Mouse (Mus musculus) splenic B cell, adult 2 months (primary cell): ENCODE measurements at regions not wholly inside any gene's neighbourhood (a gene's known extent, or its start where the extent isn't known, plus 50 kb on each side); places are given as distances from the start of the nearest gene placed in this dataset.

Experiments used
- DNase-seq: peaks from one replicate; pipeline ENCODE4 v3.0.0-alpha.2; 2011; ENCODE audit warnings: low read depth, low spot score
- H3K27me3 ChIP-seq: 2 replicates; pipeline ENCODE4 v1.6.1; 2012; ENCODE audit warnings: mild to moderate bottlenecking, low read length, moderate library complexity, mixed read lengths; ENCODE audit not compliant: control insufficient read depth, poor library complexity, insufficient read depth, severe bottlenecking
- H3K36me3 ChIP-seq: 2 replicates; pipeline ENCODE4 v1.6.1; 2012; ENCODE audit warnings: mild to moderate bottlenecking, low read length, moderate library complexity, mixed read lengths; ENCODE audit not compliant: control insufficient read depth, poor library complexity, insufficient read depth, severe bottlenecking

DNA sequence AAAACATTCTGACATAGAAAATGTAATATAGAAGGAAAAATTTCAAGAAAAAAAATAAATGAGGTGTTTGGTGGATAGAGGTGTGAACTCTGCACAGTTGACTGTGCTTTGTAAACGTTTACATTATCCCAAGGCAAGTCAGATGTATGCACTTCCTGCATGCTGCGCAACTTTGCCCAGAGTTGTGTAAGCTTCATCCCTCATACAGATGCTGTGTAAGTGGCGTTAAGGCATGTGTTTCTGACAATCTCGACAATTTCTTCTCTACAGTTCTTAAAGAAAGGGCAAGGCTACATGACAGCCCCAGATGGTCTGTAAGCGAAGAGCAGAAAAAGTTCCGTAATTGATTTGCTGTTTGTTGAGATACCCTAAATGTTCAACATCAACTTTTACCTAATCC is 476.6 kb upstream of the Pitx2 start:
- Histone ChIP-seq H3K27me3 (no peaks in the 10 kb centered on the region), H3K36me3 (no peaks in the 10 kb centered on the region)
- no peak for DNase-seq

DNA sequence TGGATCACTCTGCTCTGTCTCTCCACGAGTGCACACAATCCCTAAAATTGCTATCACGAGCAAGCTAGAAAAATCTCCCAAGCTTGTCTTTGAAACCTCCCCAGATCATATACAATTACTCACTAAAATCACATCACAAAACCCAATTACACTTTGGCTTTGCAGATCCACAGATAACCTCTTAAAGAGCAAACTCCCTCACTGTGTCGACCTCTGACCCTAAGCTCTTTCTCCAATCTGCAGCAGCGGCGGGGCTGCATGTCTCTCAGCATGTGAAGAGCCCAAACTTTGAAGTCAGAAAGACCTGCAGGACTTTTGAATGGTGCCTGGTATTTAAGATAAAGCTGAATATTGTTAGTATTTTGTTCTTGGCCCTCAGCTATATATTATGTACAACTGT is 479.4 kb upstream of the Pitx2 start:
- Histone ChIP-seq H3K27me3 (no peaks in the 10 kb centered on the region), H3K36me3 (no peaks in the 10 kb centered on the region)
- no peak for DNase-seq

DNA sequence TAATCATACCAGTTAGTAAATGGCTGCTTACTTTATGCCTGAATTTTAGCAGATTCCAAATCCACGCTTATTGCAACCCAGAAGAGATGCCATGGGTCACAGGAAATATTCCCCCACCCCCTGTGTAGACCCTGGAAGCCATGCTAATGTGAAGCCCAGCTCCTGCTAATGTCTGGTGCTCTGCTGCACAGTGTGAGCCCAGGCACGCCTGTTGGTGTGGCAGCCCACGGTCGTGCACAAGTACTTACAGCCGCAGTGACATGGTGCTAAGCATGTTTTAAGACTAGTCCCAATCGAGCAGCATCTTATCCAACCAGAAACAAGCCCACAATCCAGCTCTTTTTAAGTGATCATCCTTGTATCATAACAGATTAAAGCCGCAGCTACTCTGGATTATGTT is 480.5 kb upstream of the Pitx2 start:
- H3K27me3 ChIP-seq, result no peaks in the 10 kb centered on the region
- DNase-seq, result no peak
- H3K36me3 ChIP-seq, result no peaks in the 10 kb centered on the region

DNA sequence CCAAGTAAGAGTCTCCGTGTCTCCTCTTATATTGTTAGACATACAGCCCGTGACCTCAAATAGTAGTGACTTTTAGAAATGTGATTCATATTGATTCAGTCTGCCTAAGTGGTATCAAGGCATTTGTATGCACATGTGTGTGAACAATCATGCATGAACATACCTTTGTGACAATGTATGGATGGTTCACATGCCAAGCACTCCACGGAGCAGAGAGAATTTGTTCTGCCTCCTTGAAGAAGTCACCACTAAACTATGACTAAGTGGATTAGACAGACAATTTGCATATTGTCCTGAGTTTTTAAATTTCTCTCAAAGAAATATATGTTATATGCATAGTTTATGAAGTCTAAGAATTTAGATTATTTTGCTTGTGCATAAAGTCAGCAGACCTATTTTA is 492.4 kb upstream of the Pitx2 start:
- Histone ChIP-seq H3K36me3 (no peaks in the 10 kb centered on the region), H3K27me3 (no peaks in the 10 kb centered on the region)
- no peak for DNase-seq

DNA sequence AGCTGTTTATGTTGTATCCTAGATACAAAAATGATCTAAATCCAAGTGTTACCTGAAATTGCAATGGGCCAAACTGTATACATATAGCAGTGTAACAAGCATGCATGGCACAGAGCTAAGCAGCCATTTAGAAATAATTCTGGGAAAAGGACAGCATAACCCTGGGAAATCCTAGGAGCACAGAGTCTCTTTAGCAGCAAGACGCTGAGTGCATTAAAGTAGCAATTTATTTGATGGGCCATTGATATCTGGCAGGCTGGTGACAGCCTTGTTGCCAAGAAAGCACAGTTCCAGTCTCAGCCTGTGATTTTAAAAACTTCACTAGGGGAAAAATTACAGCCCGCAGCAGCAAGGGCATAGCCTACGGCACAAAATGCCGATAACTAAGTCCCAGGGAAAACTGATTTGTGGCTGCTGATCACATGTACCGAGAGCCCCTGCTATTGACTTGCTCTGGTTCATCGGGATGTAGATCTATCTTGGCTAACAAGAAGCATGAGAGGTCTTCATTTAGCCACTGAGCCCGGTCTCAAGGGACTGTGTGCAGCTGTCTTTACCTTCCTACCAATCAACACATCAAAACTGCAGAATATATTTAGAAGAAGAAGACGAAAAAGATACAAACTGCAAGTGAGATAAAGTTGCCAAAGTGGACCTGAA is 531.1 kb upstream of the Pitx2 start:
- DNase-seq, result no peak
- H3K36me3 ChIP-seq, result no peaks in the 10 kb centered on the region

DNA sequence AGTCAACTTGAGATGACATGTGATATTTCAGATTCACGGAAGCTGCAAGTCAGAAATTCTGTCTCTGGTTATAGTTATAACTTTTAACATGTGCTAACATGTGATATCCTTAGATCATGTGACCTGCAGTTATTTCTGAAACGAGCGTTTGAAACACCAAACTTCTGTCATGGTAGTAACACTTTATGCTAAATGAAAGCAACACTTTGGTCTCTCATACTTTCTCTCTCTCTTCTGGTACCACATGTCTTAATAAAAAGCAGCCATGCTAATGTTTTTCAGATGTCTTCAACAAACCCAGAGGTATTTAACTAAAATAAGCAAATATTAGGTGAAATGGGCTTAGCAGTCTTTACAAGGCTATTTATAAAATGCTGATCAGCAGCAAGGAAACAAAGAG is 534.5 kb upstream of the Pitx2 start:
- no peak for DNase-seq
- no peaks in the 10 kb centered on the region for H3K36me3 ChIP-seq
- H3K27me3 ChIP-seq, result no peaks in the 10 kb centered on the region

More for the DNA sequence above, 531.1 kb upstream of the Pitx2 start:
- no peaks in the 10 kb centered on the region for H3K27me3 ChIP-seq

DNA sequence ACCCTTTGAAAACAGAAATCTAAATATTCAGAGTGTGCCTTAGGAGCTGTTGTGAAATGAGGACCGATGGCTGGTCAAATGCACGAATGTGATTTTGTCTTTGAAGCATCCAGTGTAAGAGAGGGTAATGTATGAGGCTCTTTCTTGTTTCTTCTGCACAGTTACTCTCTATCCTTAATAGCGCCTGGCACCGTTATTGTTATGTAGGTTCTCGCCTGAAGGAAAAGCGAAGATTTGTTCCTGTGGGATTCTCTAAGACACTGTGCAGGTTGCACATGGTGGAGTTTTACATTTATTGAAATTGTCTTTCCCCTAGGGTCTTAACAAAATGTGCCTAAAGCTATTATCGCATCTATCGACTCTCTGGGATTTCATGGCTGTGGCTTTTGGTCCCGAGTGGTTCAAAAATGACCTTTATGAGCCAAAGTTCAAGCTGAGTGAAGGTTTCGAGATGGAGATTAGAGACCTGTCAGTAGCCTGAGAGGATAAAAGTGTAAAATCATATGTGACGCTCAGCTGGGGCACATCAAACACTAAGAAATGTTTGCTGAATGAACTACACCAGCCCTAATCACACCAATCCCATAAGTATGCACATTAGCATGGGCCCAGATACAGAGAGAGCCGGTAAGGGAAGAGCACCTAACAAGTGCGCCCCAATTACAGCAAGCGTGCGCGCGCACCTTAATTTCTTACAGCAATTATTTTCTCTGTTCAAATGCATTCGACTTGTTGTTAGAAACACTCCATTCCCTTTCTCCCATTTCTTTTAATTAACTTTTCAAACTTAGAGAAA is 562.5 kb upstream of the Pitx2 start:
- no peaks in the 10 kb centered on the region for H3K27me3 ChIP-seq
- no peak for DNase-seq
- H3K36me3 ChIP-seq, result no peaks in the 10 kb centered on the region

DNA sequence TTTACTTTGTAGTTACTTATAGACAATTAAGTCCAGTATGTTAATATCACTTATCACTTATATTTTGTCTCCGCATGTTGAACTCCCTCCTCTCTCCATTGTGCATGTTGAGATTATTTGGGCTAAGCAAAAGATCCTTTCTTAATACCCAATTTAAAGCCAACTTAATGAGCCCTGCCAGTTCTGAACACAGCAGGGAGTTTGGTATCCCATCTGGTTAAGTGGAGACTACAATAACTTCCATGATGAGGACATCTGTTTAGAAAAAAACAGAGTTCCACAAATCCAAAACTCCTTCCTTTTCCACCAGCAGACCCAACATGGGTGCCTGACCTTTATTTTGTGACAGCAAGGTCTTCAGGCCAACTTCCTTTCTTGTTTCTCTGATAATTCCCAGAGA is 572.0 kb upstream of the Pitx2 start:
- DNase-seq, result no peak
- H3K36me3 ChIP-seq, result no peaks in the 10 kb centered on the region
- H3K27me3 ChIP-seq, result no peaks in the 10 kb centered on the region

DNA sequence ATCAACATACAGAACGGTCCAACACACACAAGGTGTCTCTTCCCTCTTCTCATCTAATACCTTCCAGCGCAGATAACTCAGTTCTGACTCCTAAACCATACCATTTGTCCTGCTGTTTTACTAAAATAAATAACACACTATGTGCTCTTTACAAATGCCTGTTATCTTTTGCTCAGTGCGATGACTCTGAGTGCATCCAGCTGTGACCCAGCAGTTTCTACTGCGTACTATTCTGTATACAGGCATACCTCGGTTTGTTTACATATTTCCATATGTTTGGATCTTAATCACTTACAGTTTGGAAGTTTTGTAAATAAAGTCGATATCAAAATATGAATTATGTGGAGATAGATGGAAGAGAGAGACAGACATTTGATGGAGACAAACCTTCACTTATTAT is 583.0 kb upstream of the Pitx2 start:
- Histone ChIP-seq H3K27me3 (no peaks in the 10 kb centered on the region), H3K36me3 (no peaks in the 10 kb centered on the region)
- DNase-seq, result no peak

DNA sequence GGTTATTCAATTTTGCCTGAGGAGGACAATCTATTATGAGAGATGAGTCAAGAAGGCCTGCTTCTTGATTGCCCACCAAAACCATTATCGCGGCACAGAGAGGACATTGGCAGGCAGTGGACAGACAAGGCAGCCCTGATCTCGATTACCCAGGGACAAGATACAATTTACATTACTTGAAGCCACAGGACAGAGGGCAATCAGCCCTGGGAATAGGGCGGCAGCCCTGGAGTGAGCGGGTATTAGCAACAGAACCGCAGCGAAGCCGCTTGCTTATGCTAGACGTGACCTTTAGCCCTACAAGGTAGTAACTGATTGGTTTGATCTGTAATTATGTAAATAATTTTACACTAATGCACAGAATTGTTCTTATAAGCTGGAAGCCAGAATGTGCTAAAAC is 586.0 kb upstream of the Pitx2 start:
- no peaks in the 10 kb centered on the region for H3K27me3 ChIP-seq
- DNase-seq, result no peak
- H3K36me3 ChIP-seq, result no peaks in the 10 kb centered on the region

DNA sequence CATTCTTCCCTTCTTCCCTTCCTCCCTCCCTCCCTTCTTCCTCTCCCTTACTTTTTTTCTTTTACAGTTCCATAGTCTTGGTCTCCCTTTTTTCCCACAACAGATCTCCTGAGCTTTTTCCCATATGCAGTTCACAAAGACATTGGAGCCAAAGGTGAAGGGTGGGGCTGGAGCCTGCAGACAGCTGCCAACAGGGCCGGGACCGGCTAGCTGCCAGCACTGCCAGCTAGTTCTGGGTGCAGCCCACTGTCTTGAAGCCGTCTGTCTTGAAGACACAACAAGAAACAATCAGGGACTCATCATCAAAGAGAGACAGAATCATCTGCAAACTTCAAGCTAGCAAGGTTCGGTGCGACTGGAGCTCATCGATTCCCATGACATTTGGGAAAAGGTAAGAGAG is 588.9 kb upstream of the Pitx2 start:
- no peak for DNase-seq
- Histone ChIP-seq H3K27me3 (no peaks in the 10 kb centered on the region), H3K36me3 (no peaks in the 10 kb centered on the region)

DNA sequence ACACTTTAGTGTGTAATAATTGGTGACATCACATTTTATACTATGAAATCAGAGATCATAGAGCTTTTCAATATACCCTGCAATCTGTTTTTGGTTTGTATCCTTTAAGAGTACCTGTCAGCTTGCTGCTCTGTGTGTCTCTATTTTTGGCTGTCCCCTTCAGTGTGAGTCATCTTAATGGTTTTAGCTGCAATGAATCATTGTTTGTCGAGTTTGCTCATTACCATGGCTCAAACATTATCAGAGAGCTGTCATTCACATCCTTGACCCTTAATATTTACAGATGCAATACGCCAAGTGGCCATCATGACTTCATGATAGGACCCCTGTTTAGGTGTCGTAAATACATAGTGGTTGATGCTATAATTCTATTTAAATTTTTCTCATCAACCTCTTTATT is 591.0 kb upstream of the Pitx2 start:
- DNase-seq, result no peak
- no peaks in the 10 kb centered on the region for H3K27me3 ChIP-seq
- no peaks in the 10 kb centered on the region for H3K36me3 ChIP-seq

DNA sequence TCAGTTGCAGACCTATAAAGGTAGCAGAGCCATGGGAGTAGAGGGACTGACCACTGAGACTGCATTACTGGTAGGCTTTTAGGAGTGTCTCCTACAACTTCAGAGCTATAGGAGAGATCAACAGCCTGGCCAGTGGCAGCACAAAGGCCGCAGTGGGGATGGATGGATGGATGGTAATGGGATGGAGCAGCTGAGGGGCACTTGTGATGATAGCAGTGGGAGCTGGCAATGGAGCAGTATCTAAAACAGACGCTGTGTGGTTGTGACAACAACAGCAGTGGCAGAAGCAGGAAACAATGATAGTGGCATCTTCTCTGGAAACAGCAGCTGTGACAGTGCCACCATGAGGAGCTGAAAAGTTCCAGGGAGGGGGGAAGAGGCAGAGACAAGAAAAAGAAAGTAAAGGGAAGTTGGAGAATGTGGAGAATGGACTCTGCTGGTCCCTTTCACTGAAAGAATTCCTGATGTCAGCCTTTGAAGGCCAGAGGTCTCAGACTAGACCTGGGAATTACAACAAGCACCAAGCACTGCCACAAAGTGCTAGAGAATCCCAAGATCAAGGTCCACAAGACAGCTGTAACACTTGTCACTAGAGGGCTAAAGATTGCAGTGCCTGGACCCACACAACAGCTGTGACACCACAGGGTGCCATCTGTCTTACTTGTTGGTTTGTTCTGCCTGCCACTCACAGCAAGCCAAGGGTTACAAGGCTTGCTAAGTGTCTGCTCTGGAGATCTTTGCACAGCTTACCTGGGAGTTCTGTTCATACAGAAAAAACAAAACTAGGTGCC is 624.1 kb upstream of the Pitx2 start:
- H3K27me3 ChIP-seq, result no peaks in the 10 kb centered on the region
- no peak for DNase-seq
- H3K36me3 ChIP-seq, result no peaks in the 10 kb centered on the region

DNA sequence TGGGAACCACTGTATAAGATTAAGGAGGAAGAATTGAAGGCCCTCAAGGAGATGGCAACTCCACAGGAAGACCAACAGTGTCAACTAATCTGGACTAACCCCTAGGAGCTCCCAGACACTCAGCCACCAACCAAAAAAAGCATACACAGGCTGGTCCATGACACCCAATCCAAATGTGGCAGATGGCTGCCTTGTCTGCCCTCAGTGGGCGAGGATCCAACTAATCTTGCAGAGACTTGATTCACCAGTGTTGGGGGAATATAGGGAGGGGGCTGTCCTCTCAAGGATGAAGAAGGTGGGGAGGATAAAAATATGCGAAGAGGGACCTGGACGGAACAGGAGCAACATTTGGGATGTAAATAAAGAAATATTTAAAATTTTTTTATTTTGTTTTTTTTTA is 629.1 kb upstream of the Pitx2 start:
- Histone ChIP-seq H3K27me3 (no peaks in the 10 kb centered on the region), H3K36me3 (no peaks in the 10 kb centered on the region)
- DNase-seq, result no peak

DNA sequence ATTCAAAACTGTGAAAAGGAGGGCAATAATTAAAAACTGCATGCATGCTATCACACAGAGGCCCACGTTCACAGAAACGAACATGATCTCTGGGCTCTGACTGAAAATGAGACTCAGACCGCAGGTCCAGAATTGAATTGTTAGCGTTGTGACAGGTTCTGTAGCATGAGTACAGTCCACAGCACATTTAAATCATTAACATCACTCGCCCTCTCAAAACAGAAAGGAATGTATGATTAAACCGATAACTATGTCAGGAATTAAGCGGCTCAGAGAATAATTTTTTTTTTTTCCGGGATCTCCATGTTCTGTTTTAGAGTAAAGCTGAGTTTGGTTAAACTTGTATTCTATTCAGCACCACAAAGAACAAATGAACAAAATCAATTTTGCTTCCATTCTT is 634.3 kb upstream of the Pitx2 start:
- H3K27me3 ChIP-seq, result no peaks in the 10 kb centered on the region
- DNase-seq, result no peak
- H3K36me3 ChIP-seq, result no peaks in the 10 kb centered on the region
